Mouse (Mus musculus) ES-Bruce4 (cell line): ENCODE measurements at regions not wholly inside any gene's neighbourhood (a gene's known extent, or its start where the extent isn't known, plus 50 kb on each side); places are given as distances from the start of the nearest gene placed in this dataset.

Source experiments
- CTCF ChIP-seq: IDR thresholded peaks from one replicate; pipeline ENCODE4 v1.8.1; 2011; ENCODE audit warnings: low read depth, low read length
- EP300 ChIP-seq: IDR thresholded peaks from 2 replicates; pipeline ENCODE4 v1.6.1; 2011; ENCODE audit warnings: low read depth, low read length; ENCODE audit not compliant: insufficient read depth
- POLR2A ChIP-seq: IDR thresholded peaks from one replicate; pipeline ENCODE4 v1.8.1; 2011; ENCODE audit warnings: low read length; ENCODE audit not compliant: insufficient read depth

- no peak for TF ChIP-seq POLR2A
- no peak for TF ChIP-seq CTCF
- TF ChIP-seq EP300 = no peak
These were observed 1464.1 kb downstream of the Ndufa4 start for GRCm38 (mm10) chr6:10443206-10443605.
